Mouse (Mus musculus): ENCODE measurements around the gene Gm11111. TPM values are rescaled to one million over a fixed set of nuclear protein-coding genes. Genes with fewer than 3 reads are reported as not detected.
"Not testable (repeated sequence)": the region's sequence is repeated elsewhere in the genome, so short reads cannot be mapped to it uniquely, and the experiment has no call there.

Gene Gm11111
- polyA plus RNA-seq, 1 experiment from 2014 or later, result not detected

DNA sequence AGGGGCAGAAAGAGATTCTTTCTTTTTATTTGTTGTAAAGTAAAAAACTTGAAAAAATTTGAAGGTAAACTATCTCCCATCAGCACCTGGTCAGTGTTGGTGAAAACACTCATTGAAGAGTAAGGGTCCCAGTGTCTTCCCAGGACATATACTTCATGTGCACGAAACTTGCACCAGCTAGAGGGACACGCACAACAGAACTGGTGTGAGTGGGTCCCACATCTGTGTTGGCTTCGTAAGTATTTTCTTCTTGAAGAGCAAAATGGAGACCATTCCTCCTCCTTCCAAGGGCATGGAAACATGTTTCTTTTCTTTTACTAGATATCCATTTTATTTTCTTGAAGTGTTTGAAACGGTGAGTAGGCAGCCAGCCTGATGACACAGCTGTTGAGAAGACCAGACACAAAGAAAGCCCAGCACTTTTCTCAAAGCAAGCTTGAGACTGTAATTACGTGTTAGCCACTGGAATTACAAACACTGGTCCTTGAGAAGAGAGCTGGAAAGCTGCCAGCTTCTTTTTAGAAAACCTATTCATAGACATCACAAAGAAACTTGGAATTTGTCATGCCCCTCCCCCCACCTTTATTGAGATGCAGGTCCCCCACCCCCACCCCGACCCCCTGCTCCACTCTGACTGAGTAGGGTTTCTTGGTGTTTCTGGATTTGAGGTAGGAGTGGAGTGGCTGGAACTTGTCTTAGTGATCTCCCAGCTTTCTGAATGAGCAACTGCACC lies 14.1 kb downstream of the Gm11111 start:
- Histone ChIP-seq H3K9ac (no peak overlapping the region), H3K36me3 (replicated peaks) (no peaks in the 10 kb centered on the region), H3K27ac (peak overlapping the region; percentile 84), H3K9me3 (no peaks in the 10 kb centered on the region), H3K4me1 (peaks cover 25% of the 10 kb centered on the region), H3K4me3 (replicated peaks) (no peak overlapping the region), H3K4me2 (no peak overlapping the region), H3K27me3 (no peaks in the 10 kb centered on the region)
- peak; percentile 90 for ATAC-seq (ENCODE audit: low FRiP score)
- 17% methylated on average over 6 of the region's 6 CpGs for WGBS

DNA sequence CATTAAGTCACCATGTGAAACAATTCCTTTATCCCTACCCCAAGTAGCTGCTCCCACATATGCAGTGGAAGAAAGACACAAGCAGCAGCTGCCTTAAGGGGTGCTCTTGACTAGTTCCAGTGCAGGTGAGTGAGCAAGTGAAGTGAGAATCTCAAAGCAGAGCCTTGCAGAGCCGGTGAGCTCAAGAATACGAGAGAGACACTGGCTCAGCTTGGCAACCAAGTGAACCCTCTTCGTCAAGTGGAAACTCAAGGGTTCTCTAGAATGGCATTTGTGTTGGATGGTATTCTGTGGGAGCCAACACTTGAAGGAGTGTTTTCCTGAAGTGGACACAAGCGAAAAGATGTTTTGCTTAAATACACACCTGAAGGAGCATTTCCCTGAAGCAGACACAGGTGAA lies 16.0 kb downstream of the Gm11111 start:
- H3K27me3 ChIP-seq, result no peaks in the 10 kb centered on the region
- H3K9me3 ChIP-seq, result no peaks in the 10 kb centered on the region
- WGBS, result 90% methylated on average over 4 of the region's 4 CpGs
- no peak for ATAC-seq (ENCODE audit: low FRiP score)
- H3K27ac ChIP-seq, result no peak overlapping the region
- no peak overlapping the region for H3K4me3 ChIP-seq (replicated peaks)
- H3K4me2 ChIP-seq, result no peak overlapping the region
- H3K9ac ChIP-seq, result no peak overlapping the region
- peaks cover 24% of the 10 kb centered on the region for H3K4me1 ChIP-seq
- no peaks in the 10 kb centered on the region for H3K36me3 ChIP-seq (replicated peaks)

DNA sequence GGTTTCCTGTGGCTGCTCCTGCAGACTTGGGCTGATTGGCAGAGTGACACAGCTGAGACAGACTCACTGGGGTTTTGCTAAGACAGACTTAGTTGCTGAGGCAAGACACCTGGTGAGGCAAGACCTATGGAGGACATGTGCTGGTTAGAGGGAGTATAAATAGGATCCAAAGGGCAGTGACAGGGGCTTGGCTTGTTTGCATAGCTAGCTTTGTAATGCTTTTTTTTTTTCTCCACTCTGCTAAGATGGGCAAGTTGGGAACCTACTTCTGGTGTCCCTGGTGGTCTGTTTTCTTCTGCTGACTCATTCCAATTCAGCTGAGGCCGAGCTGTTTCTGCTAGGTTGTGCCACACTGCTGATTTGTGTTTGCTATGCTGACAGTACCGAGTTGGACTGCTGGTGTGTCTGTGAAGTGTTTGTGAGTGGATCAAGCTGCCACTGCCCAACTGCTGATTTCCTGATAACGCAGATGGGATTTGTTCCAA lies 16.6 kb downstream of the Gm11111 start:
- WGBS, result 75% methylated on average over 3 of the region's 3 CpGs
- no peaks in the 10 kb centered on the region for H3K27me3 ChIP-seq

GRCm38 (mm10) chr5:98572392-98572791 lies 19.9 kb downstream of the Gm11111 start:
- no peak for ATAC-seq (ENCODE audit: low FRiP score)

More for the DNA sequence above, 16.6 kb downstream of the Gm11111 start:
- Histone ChIP-seq H3K36me3 (replicated peaks) (no peaks in the 10 kb centered on the region), H3K4me1 (peaks cover 18% of the 10 kb centered on the region), H3K27ac (no peak overlapping the region), H3K4me2 (no peak overlapping the region), H3K9me3 (no peaks in the 10 kb centered on the region), H3K9ac (no peak overlapping the region), H3K4me3 (replicated peaks) (no peak overlapping the region)
- ATAC-seq (ENCODE audit: low FRiP score), result no peak

DNA sequence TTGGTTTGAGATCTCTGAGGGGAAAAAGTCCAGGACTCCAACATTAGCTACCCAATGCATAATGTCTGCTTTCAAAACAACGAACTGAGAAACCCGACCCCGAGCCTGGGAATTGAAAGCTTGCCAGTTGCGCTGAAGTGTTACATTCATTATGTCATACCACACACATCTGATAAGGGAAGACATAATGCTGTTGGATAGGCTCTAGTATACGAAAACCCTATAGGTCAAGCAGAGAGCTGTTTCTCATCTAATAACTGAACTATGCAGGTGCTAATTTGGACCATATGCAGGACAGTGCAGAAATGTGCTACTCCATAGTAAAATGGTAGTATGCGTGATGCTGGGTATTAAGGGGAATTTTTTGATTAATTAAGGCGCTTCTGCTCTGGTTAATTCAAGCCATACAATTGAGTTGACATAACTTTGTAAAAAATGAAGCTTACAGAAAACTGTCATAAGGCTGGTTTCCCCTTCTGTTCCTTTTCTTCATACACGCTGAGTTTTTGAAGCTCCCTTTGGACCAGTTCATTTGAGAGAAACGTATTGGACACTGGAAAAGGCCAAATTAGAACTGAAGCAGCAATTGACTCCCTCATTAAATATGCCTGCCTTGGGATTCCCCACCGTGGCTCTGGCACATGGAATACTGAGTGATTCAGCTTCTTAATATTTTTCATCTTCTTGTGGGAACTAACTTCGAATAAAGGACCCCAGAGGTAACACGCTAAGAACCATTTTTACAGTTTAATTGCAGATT lies 22.4 kb downstream of the Gm11111 start:
- Histone ChIP-seq H3K9ac (no peak overlapping the region), H3K4me3 (replicated peaks) (no peak overlapping the region), H3K4me2 (no peak overlapping the region; the same call in 1 of the 2 replicates), H3K27me3 (no peaks in the 10 kb centered on the region), H3K36me3 (replicated peaks) (no peaks in the 10 kb centered on the region), H3K27ac (peak overlapping the region; percentile 51; the same call in 1 of the 2 replicates), H3K9me3 (no peaks in the 10 kb centered on the region), H3K4me1 (peaks cover 7% of the 10 kb centered on the region)
- 48% methylated on average over 12 of the region's 12 CpGs for WGBS
- ATAC-seq (ENCODE audit: low FRiP score), result peak; percentile 64; the same call in 1 of the 2 replicates

More at GRCm38 (mm10) chr5:98572392-98572791, 19.9 kb downstream of the Gm11111 start:
- Histone ChIP-seq H3K9ac (no peak overlapping the region), H3K27ac (no peak overlapping the region), H3K27me3 (no peaks in the 10 kb centered on the region), H3K9me3 (no peaks in the 10 kb centered on the region), H3K4me3 (replicated peaks) (no peak overlapping the region), H3K4me2 (no peak overlapping the region), H3K4me1 (peaks cover 7% of the 10 kb centered on the region), H3K36me3 (replicated peaks) (no peaks in the 10 kb centered on the region)
- WGBS, result 59% methylated on average over 4 of the region's 4 CpGs

DNA sequence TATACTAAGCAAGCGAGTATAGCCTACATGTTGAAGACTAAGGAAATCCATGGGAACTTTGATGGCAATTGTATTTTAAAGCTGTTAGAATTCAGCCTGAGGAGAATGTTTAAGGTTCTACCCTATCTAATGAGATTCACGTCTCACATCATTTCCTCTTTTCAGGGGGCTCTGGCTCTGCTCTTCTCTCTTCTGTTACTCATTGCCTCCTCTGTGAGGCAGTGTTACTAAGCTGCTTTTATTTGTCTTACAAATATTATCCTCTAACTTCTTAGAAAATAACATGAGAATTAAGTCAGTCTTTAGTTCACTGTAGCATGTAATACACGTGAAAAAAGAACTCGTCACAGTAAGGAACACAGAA lies 23.0 kb downstream of the Gm11111 start:
- H3K9me3 ChIP-seq, result no peaks in the 10 kb centered on the region
- ATAC-seq (ENCODE audit: low FRiP score), result no peak; the same call in 1 of the 2 replicates
- 65% methylated on average over 4 of the region's 4 CpGs for WGBS
- H3K36me3 ChIP-seq (replicated peaks), result no peaks in the 10 kb centered on the region
- peaks cover 7% of the 10 kb centered on the region for H3K4me1 ChIP-seq
- H3K4me3 ChIP-seq (replicated peaks), result no peak overlapping the region
- H3K27me3 ChIP-seq, result no peaks in the 10 kb centered on the region
- no peak overlapping the region for H3K9ac ChIP-seq
- H3K4me2 ChIP-seq, result no peak overlapping the region
- H3K27ac ChIP-seq, result peak overlapping the region; percentile 51; the same call in 1 of the 2 replicates

DNA sequence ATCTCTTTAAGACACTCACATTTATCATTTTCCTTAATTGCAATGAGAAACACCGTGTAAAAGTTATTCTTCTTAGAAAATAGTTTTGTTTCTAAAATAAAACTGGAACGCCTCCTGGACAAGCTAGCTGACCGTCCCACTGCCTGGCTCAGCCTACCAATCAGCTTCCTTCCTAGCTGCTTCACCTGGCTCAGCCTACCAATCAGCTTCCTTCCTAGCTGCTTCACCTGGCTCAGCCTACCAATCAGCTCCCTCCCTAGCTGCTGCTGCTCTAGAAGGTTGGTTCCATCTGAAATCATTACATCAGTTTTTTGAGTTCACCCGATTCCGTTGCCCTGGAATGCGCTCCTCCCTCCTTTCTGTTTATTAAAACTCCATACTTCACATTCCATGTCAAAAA lies 24.0 kb downstream of the Gm11111 start:
- H3K9me3 ChIP-seq; H3K36me3 ChIP-seq (replicated peaks); H3K4me3 ChIP-seq (replicated peaks); ATAC-seq (ENCODE audit: low FRiP score); H3K27me3 ChIP-seq; H3K4me2 ChIP-seq; H3K9ac ChIP-seq; H3K4me1 ChIP-seq; H3K27ac ChIP-seq: not testable (repeated sequence)
- WGBS, result 90% methylated on average over 6 of the region's 6 CpGs

- H3K9me3 ChIP-seq, result no peaks in the 10 kb centered on the region
- H3K4me2 ChIP-seq, result no peak overlapping the region
- H3K36me3 ChIP-seq (replicated peaks), result no peaks in the 10 kb centered on the region
- peaks cover 7% of the 10 kb centered on the region for H3K4me1 ChIP-seq
- 87% methylated on average over 2 of the region's 2 CpGs for WGBS
- no peak overlapping the region for H3K4me3 ChIP-seq (replicated peaks)
- H3K27me3 ChIP-seq, result no peaks in the 10 kb centered on the region
- H3K9ac ChIP-seq, result no peak overlapping the region
- no peak for ATAC-seq (ENCODE audit: low FRiP score)
- no peak overlapping the region for H3K27ac ChIP-seq
Measured at GRCm38 (mm10) chr5:98578398-98578797, 25.9 kb downstream of the Gm11111 start.

- no peaks in the 10 kb centered on the region for H3K4me1 ChIP-seq
- ATAC-seq (ENCODE audit: low FRiP score), result no peak
- 76% methylated on average over 5 of the region's 5 CpGs for WGBS
Measured at GRCm38 (mm10) chr5:98580811-98581210, 28.3 kb downstream of the Gm11111 start.

GRCm38 (mm10) chr5:98582051-98582450 lies 29.6 kb downstream of the Gm11111 start:
- no peaks in the 10 kb centered on the region for H3K27me3 ChIP-seq
- H3K27ac ChIP-seq, result no peak overlapping the region
- H3K4me2 ChIP-seq, result no peak overlapping the region
- H3K36me3 ChIP-seq (replicated peaks), result no peaks in the 10 kb centered on the region
- no peak for ATAC-seq (ENCODE audit: low FRiP score)
- H3K9me3 ChIP-seq, result no peaks in the 10 kb centered on the region
- 87% methylated on average over 3 of the region's 3 CpGs for WGBS
- H3K4me1 ChIP-seq, result no peaks in the 10 kb centered on the region
- H3K4me3 ChIP-seq (replicated peaks), result no peak overlapping the region
- no peak overlapping the region for H3K9ac ChIP-seq

More at GRCm38 (mm10) chr5:98580811-98581210, 28.3 kb downstream of the Gm11111 start:
- H3K4me2 ChIP-seq, result no peak overlapping the region
- no peak overlapping the region for H3K9ac ChIP-seq
- H3K27ac ChIP-seq, result no peak overlapping the region
- H3K4me3 ChIP-seq (replicated peaks), result no peak overlapping the region
- H3K9me3 ChIP-seq, result no peaks in the 10 kb centered on the region
- H3K36me3 ChIP-seq (replicated peaks), result no peaks in the 10 kb centered on the region
- H3K27me3 ChIP-seq, result no peaks in the 10 kb centered on the region

- H3K9me3 ChIP-seq, result no peaks in the 10 kb centered on the region
- H3K27me3 ChIP-seq, result no peaks in the 10 kb centered on the region
- H3K36me3 ChIP-seq (replicated peaks), result no peaks in the 10 kb centered on the region
- no peak overlapping the region for H3K4me2 ChIP-seq
- H3K4me1 ChIP-seq, result no peaks in the 10 kb centered on the region
- H3K27ac ChIP-seq, result no peak overlapping the region
- no peak for ATAC-seq (ENCODE audit: low FRiP score)
- no peak overlapping the region for H3K9ac ChIP-seq
- H3K4me3 ChIP-seq (replicated peaks), result no peak overlapping the region
Measured at GRCm38 (mm10) chr5:98585915-98586314, 33.4 kb downstream of the Gm11111 start.

All from forebrain, embryonic 12.5 days (tissue).